Mouse (Mus musculus) cortical plate, adult 2 months (tissue): Measurements from ENCODE around the gene Gjb2.

Experiments
- CTCF ChIP-seq: fragments of 200-500 bp; IDR thresholded peaks from 2 replicates; pipeline ENCODE4 v1.5.1; 2011; ENCODE audit warnings: mild to moderate bottlenecking, control low read depth, low read length; ENCODE audit not compliant: insufficient read depth; ENCODE audit errors: extremely low read depth
- POLR2A ChIP-seq: fragments of 200-500 bp; IDR thresholded peaks from 2 replicates; pipeline ENCODE4 v1.6.1; 2011; ENCODE audit warnings: mild to moderate bottlenecking, low read length, control low read depth; ENCODE audit not compliant: insufficient read depth; ENCODE audit errors: extremely low read depth

- TF ChIP-seq CTCF, result no peak
- TF ChIP-seq POLR2A, result no peak
Observed at GRCm38 (mm10) chr14:57057563-57058321, 46.8 kb downstream of the Gjb2 start, which contains the start of gene Gja3.
